Mouse (Mus musculus) adrenal gland, adult 18-20 months (tissue): ENCODE data around the gene Zfp365. TPM values are rescaled to one million over a fixed set of nuclear protein-coding genes. Genes with fewer than 3 reads are reported as not detected.

ENCODE experiments used
- DNase-seq, 2 experiments: peaks; one replicate each; pipeline ENCODE4 v3.0.0; 2021 to 2022; ENCODE audit warnings: low spot score in 2 of 2
- long read RNA-seq, 2 experiments: library from polyadenylated mRNA; stranded (forward); transcript quantifications; one replicate each; pipeline ENCODE4 v2.0.0; 2021
- total RNA-seq, 2 experiments: library from RNA; stranded (reverse); gene quantifications; 1 replicate in 1 of 2; 2 replicates in 1 of 2; pipeline ENCODE4 v1.2.3; 2021

Gene Zfp365
- 1 to 10 TPM; 1.9 to 2.6 TPM for total RNA-seq
- long read RNA-seq, experiment 1, full-length matches to known transcripts: 2 of 2 reads
- long read RNA-seq, experiment 1, partial matches to known transcripts: 0 of 2 reads
- long read RNA-seq, experiment 1, other reads (novel, unspliced or antisense): 0 of 2 reads
- long read RNA-seq, experiment 2, full-length matches to known transcripts: 2 of 2 reads
- long read RNA-seq, experiment 2, partial matches to known transcripts: 0 of 2 reads
- long read RNA-seq, experiment 2, other reads (novel, unspliced or antisense): 0 of 2 reads

GRCm38 (mm10) chr10:67912337-67912776 is at the start of gene Zfp365:
Gene Zfp365 (minus strand): TSS chr10:67912662.
- peak; percentile 22 to 36 for DNase-seq

GRCm38 (mm10) chr10:67959982-67960381 is 47.5 kb upstream of the Zfp365 start:
- no peak for DNase-seq

- DNase-seq: no peak
These were observed 43.5 kb upstream of the Zfp365 start for GRCm38 (mm10) chr10:67955982-67956381.

- no peak for DNase-seq
These were observed 39.2 kb upstream of the Zfp365 start for GRCm38 (mm10) chr10:67951690-67952089.

- DNase-seq: no peak
These were observed 37.7 kb upstream of the Zfp365 start for GRCm38 (mm10) chr10:67950059-67950748.

- no peak for DNase-seq
These were observed 31.1 kb upstream of the Zfp365 start for GRCm38 (mm10) chr10:67943513-67943912.

GRCm38 (mm10) chr10:67939546-67939945 is 27.1 kb upstream of the Zfp365 start:
- no peak for DNase-seq

- DNase-seq: no peak
These were observed 25.3 kb upstream of the Zfp365 start for GRCm38 (mm10) chr10:67937775-67938174.

GRCm38 (mm10) chr10:67936944-67937343 is 24.5 kb upstream of the Zfp365 start:
- DNase-seq: no peak

GRCm38 (mm10) chr10:67932780-67933179 is 20.3 kb upstream of the Zfp365 start:
- no peak for DNase-seq

GRCm38 (mm10) chr10:67931328-67931727 is 18.9 kb upstream of the Zfp365 start:
- DNase-seq: no peak

- no peak for DNase-seq
These were observed 16.1 kb upstream of the Zfp365 start for GRCm38 (mm10) chr10:67928584-67928983.

GRCm38 (mm10) chr10:67927718-67928455 is 15.4 kb upstream of the Zfp365 start:
- DNase-seq: no peak

GRCm38 (mm10) chr10:67924030-67924429 is 11.6 kb upstream of the Zfp365 start:
- no peak for DNase-seq

- no peak for DNase-seq
These were observed 9.3 kb upstream of the Zfp365 start for GRCm38 (mm10) chr10:67921777-67922176.

- no peak for DNase-seq
These were observed 7.2 kb upstream of the Zfp365 start for GRCm38 (mm10) chr10:67919706-67920105.

GRCm38 (mm10) chr10:67918194-67918899 is 5.9 kb upstream of the Zfp365 start:
- DNase-seq: no peak

- no peak for DNase-seq
These were observed 4.9 kb upstream of the Zfp365 start for GRCm38 (mm10) chr10:67917356-67917755.

GRCm38 (mm10) chr10:67911447-67912336 is 770 bp downstream of the Zfp365 start:
- no peak for DNase-seq

GRCm38 (mm10) chr10:67907931-67908330 is 4.5 kb downstream of the Zfp365 start:
- DNase-seq: no peak
